Mouse (Mus musculus): Measurements from ENCODE around the gene Tnr. TPM values are rescaled to one million over a fixed set of nuclear protein-coding genes. Genes with fewer than 3 reads are reported as not detected.

The Tnr gene
- total and polyA plus RNA-seq, 3 experiments: 0.01 TPM; not detected in 2

DNA sequence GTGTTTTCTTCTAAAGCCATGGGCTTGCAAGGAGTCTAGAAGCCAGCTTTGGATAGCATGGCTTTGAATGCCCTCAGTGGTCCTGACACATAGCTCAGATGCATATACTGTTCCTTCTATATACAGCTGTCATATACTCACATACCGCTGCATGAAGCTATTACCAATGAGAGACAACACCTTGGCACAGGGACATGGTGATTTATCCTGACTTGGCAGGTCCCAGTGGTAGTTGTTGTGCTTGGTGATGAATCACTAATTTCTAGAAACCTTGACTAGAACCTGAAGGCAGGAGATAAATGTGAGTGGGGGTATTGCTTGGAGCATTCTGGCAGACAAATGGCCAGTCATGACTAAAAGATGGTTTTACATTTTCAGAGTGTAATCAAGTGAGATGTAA, 192.7 kb downstream of the Tnr start:
- Histone ChIP-seq H3K4me3 (ENCODE audit: control insufficient read depth in 1 of 2, insufficient read depth in 1 of 2, low read depth in 2 of 2, low read length in 2 of 2) (no peak overlapping the region), H3K79me2 (ENCODE audit: control insufficient read depth, insufficient read depth, low read length, poor library complexity) (no peaks in the 10 kb centered on the region), H3K36me3 (ENCODE audit: control insufficient read depth in 1 of 2, insufficient read depth in 2 of 2, low read length in 2 of 2) (no peaks in the 10 kb centered on the region), H3K9me3 (replicated peaks; ENCODE audit: insufficient read depth, low read length) (no peaks in the 10 kb centered on the region), H3K27ac (ENCODE audit: control insufficient read depth, low read depth, low read length) (no peak overlapping the region), H3K4me1 (ENCODE audit: control insufficient read depth in 1 of 2, insufficient read depth in 2 of 2, low read length in 2 of 2) (no peaks in the 10 kb centered on the region), H3K27me3 (ENCODE audit: control insufficient read depth in 1 of 2, insufficient read depth in 2 of 2, low read length in 2 of 2) (no peaks in the 10 kb centered on the region), H3K9ac (ENCODE audit: control insufficient read depth, low read depth, low read length, poor library complexity, severe bottlenecking) (no peak overlapping the region)
- DNase-seq (ENCODE audit: low read depth, low spot score): no peak
- TF ChIP-seq USF1 (IDR thresholded peaks at IDR 0.05; ENCODE audit: low read depth, low read length) (no peak), TCF12 (IDR thresholded peaks at IDR 0.05; ENCODE audit: low read depth, low read length) (no peak), HCFC1 (IDR thresholded peaks at IDR 0.05; ENCODE audit: low read depth, low read length) (no peak), ZNF384 (IDR thresholded peaks at IDR 0.05; ENCODE audit: low read depth, low read length) (no peak), NELFE (IDR thresholded peaks at IDR 0.05; ENCODE audit: low read depth, low read length) (no peak), TAL1 (IDR thresholded peaks at IDR 0.05; ENCODE audit: low read length) (no peak), CHD1 (IDR thresholded peaks at IDR 0.05; ENCODE audit: low read depth, low read length) (no peak), MAX (IDR thresholded peaks at IDR 0.05; ENCODE audit: low read length) (no peak), E2F4 (IDR thresholded peaks at IDR 0.05; ENCODE audit: borderline replicate concordance, low read depth, low read length) (no peak)

GRCm38 (mm10) chr1:159717016-159717415, 193.4 kb downstream of the Tnr start:
- Histone ChIP-seq H3K79me2 (ENCODE audit: control insufficient read depth, insufficient read depth, low read length, poor library complexity) (no peaks in the 10 kb centered on the region), H3K9ac (ENCODE audit: control insufficient read depth, low read depth, low read length, poor library complexity, severe bottlenecking) (no peak overlapping the region), H3K27ac (ENCODE audit: control insufficient read depth, low read depth, low read length) (no peak overlapping the region), H3K4me3 (ENCODE audit: control insufficient read depth in 1 of 2, insufficient read depth in 1 of 2, low read depth in 2 of 2, low read length in 2 of 2) (no peak overlapping the region), H3K4me1 (ENCODE audit: control insufficient read depth in 1 of 2, insufficient read depth in 2 of 2, low read length in 2 of 2) (no peaks in the 10 kb centered on the region), H3K27me3 (ENCODE audit: control insufficient read depth in 1 of 2, insufficient read depth in 2 of 2, low read length in 2 of 2) (no peaks in the 10 kb centered on the region), H3K9me3 (replicated peaks; ENCODE audit: insufficient read depth, low read length) (no peaks in the 10 kb centered on the region), H3K36me3 (ENCODE audit: control insufficient read depth in 1 of 2, insufficient read depth in 2 of 2, low read length in 2 of 2) (no peaks in the 10 kb centered on the region)
- DNase-seq (ENCODE audit: low read depth, low spot score): no peak
- no peak for TF ChIP-seq CHD1 (IDR thresholded peaks at IDR 0.05; ENCODE audit: low read depth, low read length)

DNA sequence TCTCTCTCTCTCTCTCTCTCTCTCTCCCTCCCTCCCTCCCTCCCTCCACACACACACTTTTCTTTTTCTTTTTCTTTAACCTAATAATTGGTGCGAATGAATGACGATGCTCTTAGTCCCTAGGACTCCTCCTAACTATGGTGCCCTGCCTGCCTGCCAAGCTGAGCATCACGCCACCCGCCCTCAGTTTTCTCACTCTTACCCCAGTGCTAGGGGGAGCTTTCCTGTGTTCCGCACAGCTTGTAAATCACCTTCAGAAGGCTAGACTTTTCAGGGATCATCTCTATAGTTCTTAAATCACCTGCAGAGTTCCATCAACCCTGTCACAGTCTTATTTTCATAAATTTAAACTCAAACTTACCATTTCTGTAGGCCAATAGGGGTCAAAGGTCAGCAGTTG, 200.2 kb downstream of the Tnr start:
- no peaks in the 10 kb centered on the region for H3K27me3 ChIP-seq (ENCODE audit: control insufficient read depth in 1 of 2, insufficient read depth in 2 of 2, low read length in 2 of 2)
- H3K79me2 ChIP-seq (ENCODE audit: control insufficient read depth, insufficient read depth, low read length, poor library complexity): no peaks in the 10 kb centered on the region
- H3K9ac ChIP-seq (ENCODE audit: control insufficient read depth, low read depth, low read length, poor library complexity, severe bottlenecking): no peak overlapping the region
- H3K9me3 ChIP-seq (replicated peaks; ENCODE audit: insufficient read depth, low read length): no peaks in the 10 kb centered on the region
- H3K36me3 ChIP-seq (ENCODE audit: control insufficient read depth in 1 of 2, insufficient read depth in 2 of 2, low read length in 2 of 2): no peaks in the 10 kb centered on the region
- no peak overlapping the region for H3K27ac ChIP-seq (ENCODE audit: control insufficient read depth, low read depth, low read length)
- H3K4me3 ChIP-seq (ENCODE audit: control insufficient read depth in 1 of 2, insufficient read depth in 1 of 2, low read depth in 2 of 2, low read length in 2 of 2): no peak overlapping the region
- TF ChIP-seq UBTF (IDR thresholded peaks at IDR 0.05; ENCODE audit: borderline replicate concordance, insufficient read depth, low read depth, low read length) (no peak), ZMIZ1 (IDR thresholded peaks at IDR 0.05; ENCODE audit: low read depth, low read length) (no peak), MAZ (IDR thresholded peaks at IDR 0.05; ENCODE audit: low read depth, low read length) (no peak)
- DNase-seq (ENCODE audit: low read depth, low spot score): no peak
- no peaks in the 10 kb centered on the region for H3K4me1 ChIP-seq (ENCODE audit: control insufficient read depth in 1 of 2, insufficient read depth in 2 of 2, low read length in 2 of 2)
